Mouse (Mus musculus) liver, embryonic 15.5 days (tissue): ENCODE measurements around the gene Lgals4. TPM values are rescaled to one million over a fixed set of nuclear protein-coding genes. Genes with fewer than 3 reads are reported as not detected.

Experiments
- ATAC-seq: fragments of 200-750 bp; cut with Nextera tagmentation; 2 replicates; pipeline ENCODE4 v1.8.0; 2017; ENCODE audit warnings: moderate number of reproducible peaks, mild to moderate bottlenecking, moderate library complexity; ENCODE audit not compliant: insufficient read depth
- H3K27ac ChIP-seq: fragments of 300-500 bp; sonication (generic); replicated peaks from 2 replicates; pipeline ENCODE4 v1.5.1; 2015; ENCODE audit warnings: mild to moderate bottlenecking, inconsistent platforms
- H3K27me3 ChIP-seq: fragments of 300-500 bp; sonication (generic); 2 replicates; pipeline ENCODE4 v1.6.1; 2015; ENCODE audit warnings: mild to moderate bottlenecking, inconsistent platforms
- H3K36me3 ChIP-seq: fragments of 300-500 bp; sonication (generic); replicated peaks from 2 replicates; pipeline ENCODE4 v1.6.1; 2015; ENCODE audit warnings: moderate library complexity, mild to moderate bottlenecking, inconsistent platforms
- H3K4me1 ChIP-seq: fragments of 300-500 bp; sonication (generic); replicated peaks from 2 replicates; pipeline ENCODE4 v1.6.1; 2015; ENCODE audit warnings: inconsistent platforms
- H3K4me2 ChIP-seq: fragments of 300-500 bp; sonication (generic); 2 replicates; pipeline ENCODE4 v1.6.1; 2015; ENCODE audit warnings: moderate library complexity, mild to moderate bottlenecking, inconsistent platforms
- H3K4me3 ChIP-seq: fragments of 300-500 bp; sonication (generic); replicated peaks from 2 replicates; pipeline ENCODE4 v1.5.1; 2015; ENCODE audit warnings: mild to moderate bottlenecking, inconsistent platforms
- H3K9ac ChIP-seq: fragments of 300-500 bp; sonication (generic); 2 replicates; pipeline ENCODE4 v1.6.1; 2015; ENCODE audit warnings: moderate library complexity, mild to moderate bottlenecking, inconsistent platforms
- H3K9me3 ChIP-seq: fragments of 300-500 bp; sonication (generic); replicated peaks from 2 replicates; pipeline ENCODE4 v1.6.1; 2016; ENCODE audit warnings: inconsistent platforms
- WGBS: fragments of 180-500 bp; shearing (Covaris S2); methylation state at CpG from one replicate; pipeline ENCODE4 v1.1.7; 2015; ENCODE audit warnings: mixed read lengths; ENCODE audit not compliant: insufficient replicate concordance; 5-methylcytosine and 5-hydroxymethylcytosine counted together
- polyA plus RNA-seq: library from polyadenylated mRNA; unstranded; fragments of >200 nt; fragmentation: Nextera tagmentation; extraction: Ambion mirVana; gene quantifications from 2 replicates; pipeline ENCODE4 v1.2.1, GENCODE M21; 2015

The Lgals4 gene
- polyA plus RNA-seq: 4.8 and 6.4 TPM in 2 replicates

DNA sequence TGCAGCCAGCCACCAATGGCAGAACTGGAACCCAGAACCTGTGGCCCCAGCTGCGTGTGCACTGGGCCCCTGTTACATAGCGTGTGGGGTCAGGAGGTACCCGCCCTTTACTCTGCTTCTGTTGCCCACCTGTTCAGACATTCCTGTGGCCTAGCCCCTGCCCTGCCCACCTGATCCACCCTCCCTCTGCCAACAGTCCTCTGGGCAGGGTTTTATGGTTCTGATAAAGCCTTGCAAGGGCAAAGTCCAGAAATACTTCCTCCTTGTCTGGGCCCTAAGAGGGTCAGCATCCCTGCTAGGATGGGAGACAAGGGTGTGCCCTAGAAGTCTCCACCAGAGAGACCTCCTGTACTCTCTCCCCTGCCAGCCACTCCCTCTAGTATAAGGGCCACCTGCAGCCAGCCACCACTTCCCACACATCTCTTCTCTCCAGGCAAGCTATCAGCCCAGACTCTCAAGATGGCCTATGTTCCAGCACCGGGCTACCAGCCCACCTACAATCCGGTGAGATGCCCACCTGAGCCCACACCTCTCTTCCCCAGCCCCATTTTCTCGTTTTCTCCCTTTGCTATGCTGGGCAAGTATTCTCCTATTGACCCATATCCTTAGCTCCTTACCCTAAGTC, at the start of gene Lgals4:
TSS of gene Lgals4 (plus strand) at position 132 of the 625 bp plus-strand sequence.
- peaks cover 44% of the 10 kb centered on the region for H3K4me1 ChIP-seq
- WGBS: 66% methylated on average over 6 of the region's 6 CpGs
- ATAC-seq: no peak
- no peak within 1 kb of the TSS for H3K9ac ChIP-seq
- no peak within 1 kb of the TSS for H3K27ac ChIP-seq
- H3K4me3 ChIP-seq: no peak within 1 kb of the TSS
- peaks cover 23% of the 10 kb centered on the region for H3K36me3 ChIP-seq
- no peaks in the 10 kb centered on the region for H3K27me3 ChIP-seq
- H3K4me2 ChIP-seq: no peak within 1 kb of the TSS
- no peaks in the 10 kb centered on the region for H3K9me3 ChIP-seq

DNA sequence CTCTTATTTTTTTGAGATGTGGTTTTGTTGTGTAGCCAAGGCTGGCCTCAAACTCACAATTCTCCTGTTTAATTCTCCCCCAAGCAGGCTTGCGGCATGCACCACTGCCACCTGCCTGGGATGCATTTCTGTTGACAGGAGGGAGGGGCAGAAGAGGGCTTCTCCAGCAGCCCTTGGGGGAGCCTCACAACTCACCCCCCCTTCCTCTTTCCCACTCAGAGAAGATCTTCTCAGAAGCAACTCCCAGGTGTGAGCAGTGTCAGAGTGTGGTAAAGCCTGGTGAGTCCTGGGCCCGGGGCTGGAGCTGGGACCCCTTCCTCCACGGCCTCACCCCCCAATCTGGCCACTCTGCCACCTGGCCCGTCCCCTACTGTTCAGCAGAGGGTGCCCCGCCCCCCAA, 48.5 kb upstream of the Lgals4 start:
- Histone ChIP-seq H3K4me1 (peaks cover 18% of the 10 kb centered on the region), H3K27me3 (no peaks in the 10 kb centered on the region), H3K9ac (no peak overlapping the region), H3K9me3 (no peaks in the 10 kb centered on the region), H3K4me3 (no peak overlapping the region), H3K27ac (no peak overlapping the region), H3K4me2 (no peak overlapping the region), H3K36me3 (0 out of 2 replicates have a peak, but pooled peaks cover 4% of the 10 kb centered on the region)
- WGBS: 56% methylated on average over 5 of the region's 5 CpGs
- ATAC-seq: no peak

DNA sequence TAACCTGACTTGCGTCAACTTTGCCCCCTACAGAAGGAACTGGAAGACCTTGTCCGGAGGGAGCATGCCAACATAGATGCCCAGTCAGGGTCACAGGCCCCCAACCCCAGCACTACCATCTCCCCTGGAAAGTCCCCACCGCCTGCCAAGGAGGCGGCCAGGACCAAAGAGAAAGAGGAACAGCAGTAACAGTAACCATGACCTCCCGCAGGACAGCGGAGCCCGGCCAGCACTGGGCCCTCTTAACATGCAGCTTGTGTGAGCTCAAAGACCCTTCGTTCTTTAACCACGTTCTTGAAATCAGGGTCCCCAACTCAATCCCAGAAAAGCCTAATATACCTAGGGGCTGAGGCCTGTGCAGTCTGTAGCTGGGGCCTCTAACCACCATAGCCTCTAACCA, 45.8 kb upstream of the Lgals4 start:
- Histone ChIP-seq H3K27me3 (no peaks in the 10 kb centered on the region), H3K27ac (no peak overlapping the region), H3K36me3 (0 out of 2 replicates have a peak, but pooled peaks cover under 1% of the 10 kb centered on the region), H3K4me1 (peaks cover 13% of the 10 kb centered on the region), H3K9me3 (no peaks in the 10 kb centered on the region), H3K9ac (no peak overlapping the region), H3K4me3 (no peak overlapping the region), H3K4me2 (no peak overlapping the region)
- WGBS: 75% methylated on average over 9 of the region's 9 CpGs
- ATAC-seq: no peak

DNA sequence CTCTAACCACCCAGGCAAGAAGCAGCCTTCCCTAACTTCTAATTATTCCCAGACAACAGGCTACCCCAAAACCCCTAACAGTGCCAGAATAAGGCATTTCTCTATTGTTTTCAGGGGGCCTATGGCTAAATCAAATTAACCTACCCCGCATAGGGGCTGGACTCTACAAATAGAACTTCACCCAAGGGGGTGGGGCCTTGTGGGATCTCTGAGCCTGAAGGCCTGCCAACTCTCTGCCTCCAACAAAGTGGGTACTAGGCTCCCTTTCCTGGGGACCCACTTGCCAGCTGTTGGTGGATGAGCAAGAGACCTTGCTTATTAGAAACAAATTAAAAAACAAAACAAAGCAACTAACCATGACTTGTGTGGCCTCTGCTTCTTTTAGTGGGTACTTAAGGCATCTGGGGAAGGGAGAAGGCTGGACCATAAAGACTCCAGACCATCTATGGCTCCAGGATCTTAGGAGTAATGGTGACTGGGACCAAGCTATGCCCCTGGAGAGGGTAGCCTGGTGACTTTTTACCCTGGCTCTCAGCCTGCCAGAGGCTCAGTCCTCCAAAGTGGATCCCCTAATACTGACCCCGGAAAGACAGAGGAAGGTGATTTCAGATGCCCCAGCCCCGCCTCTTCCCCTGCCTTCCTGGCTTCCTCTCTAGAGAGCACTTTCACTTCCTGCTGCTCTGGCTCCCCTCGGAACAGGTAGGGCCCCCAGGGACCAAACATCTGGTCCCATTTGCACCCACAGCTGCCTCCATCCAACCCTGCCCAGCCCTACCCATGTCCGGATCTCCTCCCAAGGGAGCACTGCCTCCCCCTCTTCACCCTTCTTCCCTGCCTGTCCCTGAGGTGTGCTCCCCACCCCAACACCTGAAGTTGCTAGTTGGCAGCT, 45.1 kb upstream of the Lgals4 start, which contains the start of gene Rinl:
TSS of gene Rinl (plus strand) at position 663 of the 889 bp plus-strand sequence.
- Histone ChIP-seq H3K9ac (peak within 1 kb of the TSS; percentile 15; the same call in 1 of the 2 replicates), H3K9me3 (no peaks in the 10 kb centered on the region), H3K36me3 (no peaks in the 10 kb centered on the region), H3K4me3 (peak within 1 kb of the TSS; percentile 36), H3K4me2 (peak within 1 kb of the TSS; percentile 7; the same call in 1 of the 2 replicates), H3K4me1 (peaks cover 13% of the 10 kb centered on the region), H3K27me3 (no peaks in the 10 kb centered on the region), H3K27ac (no peak within 1 kb of the TSS)
- ATAC-seq: no peak
- WGBS: 34% methylated on average over 5 of the region's 5 CpGs

DNA sequence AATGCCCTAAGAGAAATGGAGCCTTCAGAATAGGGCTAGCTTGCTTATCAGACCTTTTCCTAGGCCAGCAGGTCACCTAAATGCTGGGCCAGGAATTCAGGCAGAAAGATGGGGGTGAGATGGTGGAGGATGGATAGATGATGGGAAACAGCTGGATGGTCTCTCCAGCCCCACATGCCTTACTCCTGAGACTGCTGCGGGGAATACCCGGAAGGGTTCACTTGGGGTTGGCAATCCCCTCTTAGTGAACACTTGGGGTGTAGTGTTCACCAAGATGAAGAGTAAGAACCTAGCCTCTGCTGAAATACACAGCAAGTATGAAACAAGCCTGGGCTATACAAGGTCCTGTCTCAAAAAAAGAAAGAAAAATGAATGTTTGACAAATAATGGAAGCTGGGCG, 44.4 kb upstream of the Lgals4 start:
- 69% methylated on average over 3 of the region's 3 CpGs for WGBS
- H3K4me2 ChIP-seq: peak overlapping the region; percentile 7; the same call in 1 of the 2 replicates
- H3K4me3 ChIP-seq: peak overlapping the region; percentile 36

DNA sequence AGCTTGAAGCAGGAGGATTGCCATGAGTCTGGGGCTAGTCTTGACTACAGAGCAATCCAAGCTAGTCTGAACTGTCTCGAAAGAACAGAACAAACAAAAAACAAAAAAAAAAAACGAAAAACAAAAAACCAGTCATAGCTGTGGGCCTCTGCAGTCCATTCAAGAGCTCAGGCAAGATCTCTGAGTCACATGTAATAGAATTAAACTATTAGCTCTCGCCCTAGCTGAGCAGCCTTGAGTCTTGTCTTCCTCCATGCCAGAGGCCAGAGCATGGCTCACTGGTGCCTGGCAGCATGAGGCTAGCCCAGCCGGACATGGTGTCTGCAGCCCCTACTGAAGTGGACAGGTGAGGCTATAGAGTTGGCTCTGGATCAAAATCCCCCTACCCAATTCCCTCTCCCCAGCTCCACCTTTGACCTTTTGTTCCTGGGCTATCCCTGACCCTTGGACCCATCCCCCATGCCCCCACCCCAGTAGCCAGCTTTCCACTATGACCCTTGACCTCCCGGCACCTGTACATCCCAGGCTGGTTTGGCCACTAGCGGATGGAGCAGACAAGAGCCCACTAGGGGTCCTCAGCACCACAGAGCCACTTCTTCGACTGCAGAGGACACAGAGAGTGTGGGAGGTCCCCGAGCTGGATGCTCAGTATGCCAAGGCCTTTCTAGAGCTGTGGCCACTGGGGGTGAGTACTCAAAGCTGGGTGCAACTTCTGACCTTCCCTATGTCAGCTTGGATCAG, 43.4 kb upstream of the Lgals4 start:
- H3K36me3 ChIP-seq: no peaks in the 10 kb centered on the region
- peaks cover 13% of the 10 kb centered on the region for H3K4me1 ChIP-seq
- H3K9ac ChIP-seq: no peak overlapping the region
- no peak overlapping the region for H3K27ac ChIP-seq
- no peaks in the 10 kb centered on the region for H3K9me3 ChIP-seq
- WGBS: 45% methylated on average over 8 of the region's 8 CpGs
- H3K4me2 ChIP-seq: no peak overlapping the region
- no peaks in the 10 kb centered on the region for H3K27me3 ChIP-seq
- H3K4me3 ChIP-seq: no peak overlapping the region
- no peak for ATAC-seq

More for the DNA sequence above, 44.4 kb upstream of the Lgals4 start:
- Histone ChIP-seq H3K27ac (no peak overlapping the region), H3K4me1 (peaks cover 13% of the 10 kb centered on the region), H3K27me3 (no peaks in the 10 kb centered on the region), H3K9ac (peak overlapping the region; percentile 15; the same call in 1 of the 2 replicates), H3K36me3 (no peaks in the 10 kb centered on the region), H3K9me3 (no peaks in the 10 kb centered on the region)
- no peak for ATAC-seq

DNA sequence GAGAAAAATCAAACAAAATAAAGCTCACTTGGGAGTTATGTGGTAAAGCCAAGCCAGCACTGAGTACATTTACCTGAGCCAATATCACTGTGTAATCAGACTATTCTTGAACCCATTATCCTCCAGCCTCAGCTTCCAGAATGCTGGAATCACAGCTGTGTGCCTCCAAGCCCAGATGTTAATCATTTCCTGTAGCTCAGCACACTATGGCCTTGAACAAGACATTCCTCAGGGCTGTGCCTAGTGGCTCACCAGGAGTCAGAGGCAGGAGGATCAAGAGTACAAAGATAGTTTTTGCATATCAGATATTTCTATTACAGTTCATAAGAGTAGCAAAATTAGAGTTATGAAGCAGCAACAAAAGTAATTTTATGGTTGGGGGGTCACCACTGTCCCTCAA, 41.9 kb upstream of the Lgals4 start:
- Histone ChIP-seq H3K9ac (no peak overlapping the region), H3K9me3 (no peaks in the 10 kb centered on the region), H3K27ac (no peak overlapping the region), H3K27me3 (no peaks in the 10 kb centered on the region), H3K4me3 (no peak overlapping the region), H3K4me2 (no peak overlapping the region), H3K4me1 (peaks cover 28% of the 10 kb centered on the region), H3K36me3 (no peaks in the 10 kb centered on the region)
- no peak for ATAC-seq

DNA sequence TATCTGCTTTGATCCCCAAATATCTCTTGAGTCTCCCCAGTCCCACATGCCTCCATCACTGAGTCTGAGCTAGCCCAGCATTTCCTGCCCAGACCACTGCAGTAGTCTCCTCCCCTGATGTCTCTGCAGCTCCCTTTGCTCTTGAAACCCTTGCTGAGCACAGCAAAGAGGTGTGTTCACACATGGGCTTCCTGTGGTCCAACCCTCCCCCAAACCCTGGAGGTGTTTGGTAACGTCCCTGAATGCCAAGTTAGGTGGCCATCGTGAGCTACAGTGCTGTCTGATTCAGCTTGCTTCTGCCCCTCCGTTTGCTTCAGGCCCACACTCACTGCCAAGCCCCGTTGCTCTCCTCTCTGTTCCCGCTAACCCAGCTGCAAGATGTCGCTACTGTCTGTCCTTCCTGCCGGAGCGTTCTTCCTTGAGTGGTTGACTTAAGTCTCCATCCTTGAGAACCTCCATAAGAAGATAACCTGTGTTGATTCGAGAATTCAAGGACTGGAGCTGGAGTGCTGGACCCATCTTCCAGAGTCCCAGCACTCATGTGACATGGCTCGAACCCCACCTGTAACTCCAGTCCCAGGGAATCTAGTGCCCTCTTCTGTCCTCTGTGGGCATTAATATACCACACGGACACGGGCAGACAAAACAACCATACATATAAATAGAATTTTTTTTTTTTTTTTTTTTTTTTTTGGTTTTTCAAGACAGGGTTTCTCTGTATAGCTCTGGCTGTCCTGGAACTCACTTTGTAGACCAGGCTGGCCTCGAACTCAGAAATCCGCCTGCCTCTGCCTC, 41.1 kb upstream of the Lgals4 start:
- H3K27me3 ChIP-seq: no peaks in the 10 kb centered on the region
- no peak overlapping the region for H3K9ac ChIP-seq
- WGBS: 54% methylated on average over 14 of the region's 14 CpGs
- H3K4me2 ChIP-seq: no peak overlapping the region
- H3K9me3 ChIP-seq: no peaks in the 10 kb centered on the region
- no peak overlapping the region for H3K27ac ChIP-seq
- H3K4me1 ChIP-seq: peaks cover 35% of the 10 kb centered on the region
- H3K36me3 ChIP-seq: no peaks in the 10 kb centered on the region
- ATAC-seq: no peak
- no peak overlapping the region for H3K4me3 ChIP-seq

DNA sequence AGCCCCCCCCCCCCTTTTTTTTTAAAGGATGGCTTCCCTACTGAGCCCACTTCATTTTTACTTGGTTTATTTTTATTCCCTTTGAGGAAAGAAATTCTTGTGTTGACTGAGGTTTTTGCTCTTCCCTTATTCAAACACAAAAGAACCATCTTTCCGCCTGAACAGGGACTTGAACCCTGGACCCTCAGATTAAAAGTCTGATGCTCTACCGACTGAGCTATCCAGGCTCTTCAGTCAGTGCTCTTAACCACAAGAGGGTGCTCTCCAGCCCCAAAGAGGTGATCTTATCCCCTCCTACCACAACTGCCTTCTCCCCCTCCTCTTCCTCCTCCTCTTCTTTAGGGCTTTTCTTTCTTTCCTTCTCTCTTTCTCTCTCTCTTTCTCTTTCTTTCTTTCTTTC, 39.8 kb upstream of the Lgals4 start:
- Histone ChIP-seq H3K27me3 (no peaks in the 10 kb centered on the region), H3K9me3 (no peaks in the 10 kb centered on the region), H3K36me3 (peaks cover 5% of the 10 kb centered on the region; the same call in 1 of the 2 replicates), H3K4me1 (peaks cover 35% of the 10 kb centered on the region), H3K9ac (no peak overlapping the region), H3K27ac (no peak overlapping the region), H3K4me3 (no peak overlapping the region), H3K4me2 (no peak overlapping the region)
- ATAC-seq: no peak
- WGBS: 16% methylated on average over 2 of the region's 2 CpGs

DNA sequence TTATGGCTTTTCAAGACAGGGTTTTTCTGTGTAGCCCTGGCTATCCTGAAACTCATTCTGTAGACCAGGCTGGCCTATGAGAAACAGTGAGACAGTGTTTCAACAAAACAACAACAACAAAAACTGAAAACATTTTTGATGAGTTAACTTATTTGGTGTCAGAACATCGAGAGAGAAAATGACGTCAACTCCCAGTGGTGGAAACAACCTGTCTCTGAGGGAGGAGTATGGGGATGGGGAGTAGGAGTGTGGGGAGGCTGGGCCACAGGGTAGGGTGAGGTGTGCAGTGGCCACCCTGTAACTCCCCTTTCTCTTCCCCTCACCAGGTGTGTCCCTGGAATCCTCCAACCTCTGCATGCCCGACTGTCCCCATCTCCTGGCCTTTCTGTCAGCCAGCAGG, 39.2 kb upstream of the Lgals4 start:
- H3K4me3 ChIP-seq: no peak overlapping the region

More for the DNA sequence above, 39.2 kb upstream of the Lgals4 start:
- H3K9ac ChIP-seq: no peak overlapping the region
- ATAC-seq: no peak
- H3K4me1 ChIP-seq: peaks cover 31% of the 10 kb centered on the region
- no peaks in the 10 kb centered on the region for H3K27me3 ChIP-seq
- 57% methylated on average over 3 of the region's 3 CpGs for WGBS
- no peaks in the 10 kb centered on the region for H3K9me3 ChIP-seq
- H3K4me2 ChIP-seq: no peak overlapping the region
- H3K27ac ChIP-seq: no peak overlapping the region
- peaks cover 9% of the 10 kb centered on the region; the same call in 1 of the 2 replicates for H3K36me3 ChIP-seq
